Mouse (Mus musculus) MEL (cell line): ENCODE measurements around the gene Notch2. TPM values are rescaled to one million over a fixed set of nuclear protein-coding genes. Genes with fewer than 3 reads are reported as not detected.

Experiments
- DNase-seq: peaks from one replicate; pipeline ENCODE4 v3.0.0; 2011; ENCODE audit warnings: low read depth, low spot score
- H3K27ac ChIP-seq: 2 replicates; pipeline ENCODE4 v1.5.1; 2012; ENCODE audit warnings: low read depth, mild to moderate bottlenecking, control low read depth, low read length, moderate library complexity; ENCODE audit not compliant: control insufficient read depth
- H3K27me3 ChIP-seq, 2 experiments: fragments of 150-350 bp in 1 of 2; sonication (generic) in 1 of 2; 2 replicates each; pipeline ENCODE4 v1.6.1; 2012; ENCODE audit warnings: low read length in 2 of 2, mild to moderate bottlenecking in 2 of 2, improper control_type of control experiment in 1 of 2, moderate library complexity in 1 of 2; ENCODE audit not compliant: insufficient read depth in 2 of 2, control insufficient read depth in 1 of 2
- H3K36me3 ChIP-seq, 2 experiments: 2 replicates each; pipeline ENCODE4 v1.6.1; 2012 to 2014; ENCODE audit warnings: low read length in 2 of 2, improper control_type of control experiment in 1 of 2, inconsistent platforms in 1 of 2, mild to moderate bottlenecking in 1 of 2; ENCODE audit not compliant: insufficient read depth in 2 of 2, control insufficient read depth in 1 of 2
- H3K4me1 ChIP-seq, 2 experiments: fragments of 150-350 bp in 1 of 2; sonication (generic) in 1 of 2; 2 replicates each; pipeline ENCODE4 v1.6.1; 2012; ENCODE audit warnings: low read length in 2 of 2, improper control_type of control experiment in 1 of 2, mild to moderate bottlenecking in 1 of 2; ENCODE audit not compliant: insufficient read depth in 2 of 2, control insufficient read depth in 1 of 2
- H3K4me3 ChIP-seq, 2 experiments: fragments of 150-350 bp in 1 of 2; sonication (generic) in 1 of 2; 2 replicates each; pipeline ENCODE4 v1.5.1; 2012; ENCODE audit warnings: low read depth in 2 of 2, low read length in 2 of 2, mild to moderate bottlenecking in 2 of 2, moderate library complexity in 2 of 2, control low read depth in 1 of 2, improper control_type of control experiment in 1 of 2; ENCODE audit not compliant: control insufficient read depth in 1 of 2, insufficient read depth in 1 of 2
- H3K79me2 ChIP-seq: 2 replicates; pipeline ENCODE4 v1.6.1; 2012; ENCODE audit warnings: mild to moderate bottlenecking, low read length, moderate library complexity; ENCODE audit not compliant: control insufficient read depth, poor library complexity, insufficient read depth
- H3K9ac ChIP-seq: 2 replicates; pipeline ENCODE4 v1.6.1; 2012; ENCODE audit warnings: low read depth, mild to moderate bottlenecking, control low read depth, low read length, moderate library complexity; ENCODE audit not compliant: control insufficient read depth, poor library complexity, severe bottlenecking
- H3K9me3 ChIP-seq: fragments of 150-350 bp; sonication (generic); replicated peaks from 2 replicates; pipeline ENCODE4 v1.6.1; 2012; ENCODE audit warnings: mild to moderate bottlenecking, low read length, improper control_type of control experiment, moderate library complexity; ENCODE audit not compliant: insufficient read depth
- BHLHE40 ChIP-seq: IDR thresholded peaks from 2 replicates; pipeline ENCODE4 v1.6.1; 2012; ENCODE audit warnings: low read depth, mild to moderate bottlenecking, inconsistent platforms, low read length, improper control_type of control experiment, borderline replicate concordance
- CHD2 ChIP-seq: IDR thresholded peaks from 2 replicates; pipeline ENCODE4 v1.6.1; 2011; ENCODE audit warnings: low read length, improper control_type of control experiment
- E2F4 ChIP-seq: IDR thresholded peaks from 2 replicates; pipeline ENCODE4 v1.6.1; 2011; ENCODE audit warnings: low read depth, low read length, improper control_type of control experiment, borderline replicate concordance
- EP300 ChIP-seq, 2 experiments: IDR thresholded peaks; 2 replicates each; pipeline ENCODE4 v1.6.1; 2011; ENCODE audit warnings: improper control_type of control experiment in 2 of 2, low read length in 2 of 2, low read depth in 1 of 2, mild to moderate bottlenecking in 1 of 2
- GABPA ChIP-seq: IDR thresholded peaks from 2 replicates; pipeline ENCODE4 v1.6.1; 2012; ENCODE audit warnings: low read depth, mild to moderate bottlenecking, inconsistent platforms, low read length, improper control_type of control experiment, moderate library complexity
- KAT2A ChIP-seq: conservative IDR thresholded peaks from 2 replicates; pipeline ENCODE4 v1.6.1; 2012; ENCODE audit warnings: low read depth, low read length, improper control_type of control experiment, inconsistent platforms
- MEF2A ChIP-seq: IDR thresholded peaks from 2 replicates; pipeline ENCODE4 v1.6.1; 2014; ENCODE audit warnings: low read depth, mild to moderate bottlenecking, inconsistent platforms, low read length, improper control_type of control experiment; ENCODE audit not compliant: poor library complexity, insufficient replicate concordance, severe bottlenecking; ENCODE audit errors: extremely low read depth
- MXI1 ChIP-seq: IDR thresholded peaks from 2 replicates; pipeline ENCODE4 v1.6.1; 2011; ENCODE audit warnings: mild to moderate bottlenecking, low read depth, low read length, improper control_type of control experiment
- MYB ChIP-seq: IDR thresholded peaks from 2 replicates; pipeline ENCODE4 v1.6.1; 2011; ENCODE audit warnings: mild to moderate bottlenecking, low read depth, low read length, improper control_type of control experiment
- NELFE ChIP-seq: IDR thresholded peaks from 2 replicates; pipeline ENCODE4 v1.6.1; 2011; ENCODE audit warnings: low read depth, low read length, improper control_type of control experiment
- NRF1 ChIP-seq: IDR thresholded peaks from 2 replicates; pipeline ENCODE4 v1.6.1; 2014; ENCODE audit warnings: low read depth, mild to moderate bottlenecking, inconsistent platforms, low read length, improper control_type of control experiment, moderate library complexity; ENCODE audit not compliant: poor library complexity, insufficient read depth, severe bottlenecking
- RCOR1 ChIP-seq: IDR thresholded peaks from 2 replicates; pipeline ENCODE4 v1.6.1; 2012; ENCODE audit warnings: low read depth, mild to moderate bottlenecking, inconsistent platforms, low read length, improper control_type of control experiment
- SMC3 ChIP-seq: IDR thresholded peaks from 2 replicates; pipeline ENCODE4 v1.6.1; 2011; ENCODE audit warnings: low read depth, low read length, improper control_type of control experiment
- TAL1 ChIP-seq: IDR thresholded peaks from 2 replicates; pipeline ENCODE4 v1.6.1; 2012; ENCODE audit warnings: mild to moderate bottlenecking, inconsistent platforms, low read length, moderate library complexity, mixed read lengths
- TCF12 ChIP-seq: IDR thresholded peaks from 2 replicates; pipeline ENCODE4 v1.6.1; 2014; ENCODE audit warnings: low read depth, mild to moderate bottlenecking, inconsistent platforms, low read length, improper control_type of control experiment, moderate library complexity
- USF1 ChIP-seq: IDR thresholded peaks from 2 replicates; pipeline ENCODE4 v1.6.1; 2014; ENCODE audit warnings: low read depth, mild to moderate bottlenecking, inconsistent platforms, low read length, improper control_type of control experiment, moderate library complexity
- ZKSCAN1 ChIP-seq: IDR thresholded peaks from 2 replicates; pipeline ENCODE4 v1.6.1; 2012; ENCODE audit warnings: low read depth, mild to moderate bottlenecking, inconsistent platforms, low read length, improper control_type of control experiment, moderate library complexity
- ZMIZ1 ChIP-seq: IDR thresholded peaks from 2 replicates; pipeline ENCODE4 v1.6.1; 2012; ENCODE audit warnings: low read depth, mild to moderate bottlenecking, inconsistent platforms, low read length, improper control_type of control experiment, moderate library complexity
- ZNF384 ChIP-seq: IDR thresholded peaks from 2 replicates; pipeline ENCODE4 v1.6.1; 2012; ENCODE audit warnings: low read depth, mild to moderate bottlenecking, inconsistent platforms, low read length, improper control_type of control experiment
- polyA plus RNA-seq, 2 experiments: library from polyadenylated mRNA; stranded (reverse) in 1 of 2; unstranded in 1 of 2; fragments of >175 nt in 1 of 2; fragments of >200 nt in 1 of 2; gene quantifications; 2 replicates each; pipeline versions ENCODE4 v1.2.1 to v1.2.4; 2012; ENCODE audit warnings: low replicate concordance in 2 of 2, low read depth in 1 of 2; ENCODE audit not compliant: insufficient read length in 2 of 2, insufficient read depth in 1 of 2, missing spikeins in 1 of 2
- total RNA-seq: library from RNA; depleted of rRNA; stranded (reverse); fragments of 300-350 nt; gene quantifications from 2 replicates; pipeline ENCODE4 v1.2.3, GENCODE M21; 2012

Notch2 gene
- total and polyA plus RNA-seq, 3 experiments: 16.2 to 36.6 (median 16.6) TPM

DNA sequence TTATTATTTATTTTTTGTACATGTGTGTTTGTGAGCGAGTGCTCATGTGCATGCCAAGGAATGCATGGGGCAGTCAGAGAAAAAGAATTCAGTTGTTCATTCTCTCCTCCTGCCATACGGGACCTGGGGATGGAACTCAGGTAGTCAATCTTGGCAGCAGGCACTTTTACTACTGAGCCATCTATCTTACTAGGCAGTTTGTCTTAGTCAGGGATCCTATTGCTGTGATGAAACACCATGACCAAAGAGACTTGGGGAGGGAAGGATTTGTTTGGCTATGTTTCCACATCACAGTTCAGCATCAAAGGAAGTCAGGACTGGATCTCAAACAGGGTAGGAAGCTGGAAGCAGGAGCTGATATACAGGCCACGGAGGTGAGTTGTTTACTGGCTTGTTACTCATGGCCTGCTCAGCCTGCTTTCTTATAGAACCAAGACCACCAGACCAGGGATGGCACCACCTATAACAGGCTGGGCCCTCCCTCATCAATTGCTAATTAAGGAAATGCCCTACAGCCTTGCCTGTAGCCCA, 31.9 kb upstream of the Notch2 start:
- no peak overlapping the region for H3K27ac ChIP-seq
- DNase-seq: no peak
- no peaks in the 10 kb centered on the region for H3K9me3 ChIP-seq
- H3K27me3 ChIP-seq: no peaks in the 10 kb centered on the region
- H3K4me1 ChIP-seq: peaks cover 2 to 10% of the 10 kb centered on the region in 2 experiments; a peak in 3 of 4 replicates
- H3K79me2 ChIP-seq: no peaks in the 10 kb centered on the region
- H3K4me3 ChIP-seq: no peak overlapping the region
- no peak overlapping the region for H3K9ac ChIP-seq
- H3K36me3 ChIP-seq: peaks cover 0 to 4% of the 10 kb centered on the region in 2 experiments; a peak in 1 of 4 replicates
- TF ChIP-seq NRF1 (no peak), GABPA (no peak), E2F4 (no peak), CHD2 (no peak), TAL1 (no peak), ZMIZ1 (no peak), SMC3 (no peak), MEF2A (no peak), MYB (no peak), ZKSCAN1 (no peak), USF1 (no peak), BHLHE40 (no peak), TCF12 (no peak)

DNA sequence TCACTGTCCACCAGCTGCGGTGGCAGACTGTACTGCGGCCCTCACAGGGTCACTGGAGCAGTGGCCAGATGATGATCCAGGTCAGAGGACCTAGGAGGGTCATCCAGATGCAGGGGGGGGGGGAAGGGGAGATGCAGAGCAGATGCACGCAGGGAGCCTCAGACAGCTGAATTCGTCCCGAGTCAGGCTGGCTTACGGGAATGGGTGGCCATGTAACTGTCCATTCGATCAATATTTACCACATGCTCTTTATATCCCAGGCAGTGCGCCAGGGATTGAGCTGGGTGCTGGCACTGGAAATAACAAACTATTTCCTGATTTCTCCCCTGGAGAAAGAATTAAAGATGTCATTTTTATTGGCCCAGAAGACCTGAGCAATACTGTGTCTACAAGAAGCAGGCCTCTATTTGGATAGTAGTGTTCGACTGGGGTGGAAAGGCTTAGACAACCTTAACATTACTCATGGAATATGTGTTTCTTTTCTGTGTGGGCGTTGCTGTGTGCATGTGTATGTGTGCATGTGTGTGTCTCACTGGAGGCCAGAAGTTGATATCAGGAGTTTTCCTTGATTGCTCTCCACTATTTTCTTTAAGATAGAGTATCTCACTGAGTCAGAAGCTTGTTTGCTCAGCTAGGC, 28.3 kb upstream of the Notch2 start:
- Histone ChIP-seq H3K9ac (no peak overlapping the region), H3K4me1 (no peaks in the 10 kb centered on the region), H3K27ac (no peak overlapping the region)
- no peak for TF ChIP-seq ZNF384
- TF ChIP-seq NELFE: no peak
- TF ChIP-seq NRF1: no peak
- TF ChIP-seq MXI1: no peak
- TF ChIP-seq RCOR1: no peak
- TF ChIP-seq EP300 (IDR thresholded peaks at IDR 0.05; ENCODE audit: low read depth in 1 of 2, low read length in 2 of 2): no peak
- no peak for TF ChIP-seq KAT2A
- TF ChIP-seq, all 39 proteins: peak for 0
- Histone ChIP-seq H3K4me3 (no peak overlapping the region), H3K79me2 (no peaks in the 10 kb centered on the region), H3K9me3 (no peaks in the 10 kb centered on the region), H3K36me3 (no peaks in the 10 kb centered on the region), H3K27me3 (no peaks in the 10 kb centered on the region)
- no peak for DNase-seq
